Mouse (Mus musculus): ENCODE data around the gene Rfx7.

DNA sequence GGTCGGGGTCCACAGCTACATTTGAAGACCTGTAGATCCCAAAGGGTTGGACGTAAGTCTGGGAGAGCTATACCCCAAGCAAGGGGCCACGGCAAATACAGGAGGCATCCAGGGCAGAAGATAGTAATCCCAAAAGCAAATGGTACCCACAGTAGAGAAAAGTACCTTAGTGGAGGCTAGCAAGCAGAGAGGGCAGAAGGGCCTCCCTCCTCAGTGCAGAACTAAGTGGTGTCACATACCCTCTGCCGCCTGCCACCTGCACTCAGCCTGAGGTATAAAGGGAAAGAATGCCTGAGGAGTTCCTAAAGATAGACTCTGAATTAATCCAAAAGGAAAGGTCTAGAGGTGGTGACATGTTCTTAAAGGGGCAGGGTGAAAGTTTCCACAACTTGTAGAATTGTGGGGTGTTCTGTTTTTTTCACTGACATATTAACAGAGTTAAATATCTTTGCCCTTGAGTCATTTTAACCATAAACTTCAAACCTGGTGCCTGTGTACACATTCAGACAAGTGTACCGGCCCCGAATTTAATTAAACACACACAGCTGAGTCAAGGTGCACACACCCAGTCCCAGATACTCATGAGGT, 109.1 kb downstream of the Rfx7 start:
- TF ChIP-seq CTCF (IDR thresholded peaks at IDR 0.05; ENCODE audit: borderline replicate concordance, control insufficient read depth, extremely low read depth, insufficient read depth, low read length, poor library complexity) (no peak), POLR2A (IDR thresholded peaks at IDR 0.05; ENCODE audit: control insufficient read depth, extremely low read depth, insufficient read depth, low read length, poor library complexity) (no peak)

Data from thymus, adult 2 months (tissue).